Mouse (Mus musculus): ENCODE data around the gene Ttll7.

DNA sequence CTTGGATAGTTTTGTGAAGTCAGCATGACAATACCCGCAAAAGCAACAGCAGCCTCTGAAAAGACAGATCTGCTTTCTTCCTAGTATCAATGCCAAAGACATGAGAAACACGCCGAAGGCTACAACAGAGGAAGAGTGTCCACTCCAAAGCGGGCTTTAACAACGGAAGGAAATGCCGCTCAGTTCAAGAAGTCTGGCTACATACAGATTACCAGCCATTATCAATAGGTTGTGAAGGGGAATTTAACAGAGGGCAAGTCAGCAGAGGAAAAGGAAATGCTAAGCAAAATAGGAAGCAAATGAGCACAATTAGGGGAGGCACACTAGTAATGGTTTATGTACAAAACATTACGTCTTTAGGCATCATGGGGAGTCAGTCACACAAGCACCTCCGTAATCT is 4.1 kb upstream of the Ttll7 start:
- TF ChIP-seq CTCF (conservative IDR thresholded peaks at IDR 0.05; ENCODE audit: low read length), result no peak
- no peak for TF ChIP-seq POU5F1 (IDR thresholded peaks at IDR 0.05; ENCODE audit: borderline replicate concordance, low read length)
- no peak for TF ChIP-seq NANOG (IDR thresholded peaks at IDR 0.05; ENCODE audit: borderline replicate concordance, low read length)
